Mouse (Mus musculus) CD8-positive naive resting alpha-beta T cell, adult 2 months (primary cell): ENCODE data around the gene Ptgs2.

Source experiments
- DNase-seq, 2 experiments: peaks; one replicate each; pipeline ENCODE4 v3.0.0; 2022; ENCODE audit warnings: low read depth in 2 of 2, low spot score in 2 of 2

Ptgs2 gene

DNA sequence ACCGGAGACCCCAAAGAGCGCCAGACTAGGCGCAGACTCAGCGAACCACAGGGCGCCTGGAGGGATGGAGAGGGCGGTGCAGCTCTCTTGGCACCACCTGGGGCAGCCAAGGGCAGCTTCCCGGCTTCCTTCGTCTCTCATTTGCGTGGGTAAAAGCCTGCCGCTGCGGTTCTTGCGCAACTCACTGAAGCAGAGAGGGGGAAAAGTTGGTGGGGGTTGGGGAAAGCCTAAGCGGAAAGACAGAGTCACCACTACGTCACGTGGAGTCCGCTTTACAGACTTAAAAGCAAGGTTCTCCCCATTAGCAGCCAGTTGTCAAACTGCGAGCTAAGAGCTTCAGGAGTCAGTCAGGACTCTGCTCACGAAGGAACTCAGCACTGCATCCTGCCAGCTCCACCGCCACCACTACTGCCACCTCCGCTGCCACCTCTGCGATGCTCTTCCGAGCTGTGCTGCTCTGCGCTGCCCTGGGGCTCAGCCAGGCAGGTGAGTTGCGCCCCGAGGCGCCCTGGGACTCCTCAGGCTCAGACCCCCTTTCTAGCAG lies at the start of gene Ptgs2:
Ptgs2 (plus strand) TSS at position 242 of the 544 bp plus-strand sequence.
- no peak for DNase-seq

DNA sequence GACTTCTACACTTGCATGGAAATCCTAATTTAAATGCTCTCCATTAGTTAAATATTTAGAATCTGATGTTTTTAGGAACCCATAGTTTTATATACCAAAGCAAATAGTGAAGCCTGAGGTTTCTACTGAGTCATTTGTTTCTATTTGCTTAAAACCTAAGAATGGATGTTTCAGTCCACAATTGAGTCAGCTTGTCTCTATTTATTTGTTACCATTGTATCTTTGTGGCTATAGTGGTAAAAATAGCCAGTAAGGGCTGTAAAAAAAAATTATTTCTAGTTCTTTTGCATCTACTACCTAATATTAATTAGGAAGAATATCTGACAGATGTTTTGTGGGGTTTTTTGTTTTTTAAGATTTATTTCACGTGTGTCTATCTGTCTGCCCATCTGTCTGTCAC lies 49.6 kb upstream of the Ptgs2 start:
- DNase-seq, result no peak

DNA sequence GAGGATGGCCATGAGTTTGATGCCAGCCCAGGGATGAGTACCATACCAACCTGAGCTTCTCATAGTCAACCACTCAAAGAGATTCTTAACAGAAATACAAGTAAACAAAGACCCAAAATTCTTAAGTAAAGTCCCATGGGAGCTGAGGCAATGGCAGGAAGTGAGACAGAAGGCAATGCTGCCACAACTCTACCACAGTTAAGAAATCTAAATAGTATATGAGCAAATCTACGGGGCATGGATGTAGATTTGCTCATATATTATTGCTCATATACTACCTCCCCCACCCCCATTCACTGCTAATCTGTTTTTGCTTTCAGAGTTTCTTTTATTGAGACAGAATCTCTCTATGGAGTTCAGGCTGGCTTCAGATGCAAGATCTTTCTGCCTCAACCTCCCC lies 34.1 kb upstream of the Ptgs2 start:
- no peak for DNase-seq

DNA sequence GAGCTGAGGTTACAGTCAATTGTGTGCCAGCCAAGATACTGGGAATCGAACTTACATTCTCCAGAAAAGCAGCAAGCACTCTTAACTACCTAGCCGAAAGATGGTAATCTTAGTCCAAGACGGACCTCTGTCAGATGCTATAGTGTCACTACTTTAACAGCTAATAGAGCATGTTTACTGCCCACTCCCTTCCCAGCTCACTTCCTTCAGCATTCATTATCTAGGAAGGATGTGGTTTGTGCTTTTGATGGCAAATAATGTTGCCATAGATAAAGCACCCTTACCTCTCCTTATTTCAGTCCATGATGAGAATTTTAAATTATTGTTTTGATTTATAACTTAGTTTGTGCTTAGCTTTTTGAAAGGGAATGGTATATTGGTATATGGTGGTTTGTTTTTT lies 27.0 kb upstream of the Ptgs2 start:
- DNase-seq, result no peak

DNA sequence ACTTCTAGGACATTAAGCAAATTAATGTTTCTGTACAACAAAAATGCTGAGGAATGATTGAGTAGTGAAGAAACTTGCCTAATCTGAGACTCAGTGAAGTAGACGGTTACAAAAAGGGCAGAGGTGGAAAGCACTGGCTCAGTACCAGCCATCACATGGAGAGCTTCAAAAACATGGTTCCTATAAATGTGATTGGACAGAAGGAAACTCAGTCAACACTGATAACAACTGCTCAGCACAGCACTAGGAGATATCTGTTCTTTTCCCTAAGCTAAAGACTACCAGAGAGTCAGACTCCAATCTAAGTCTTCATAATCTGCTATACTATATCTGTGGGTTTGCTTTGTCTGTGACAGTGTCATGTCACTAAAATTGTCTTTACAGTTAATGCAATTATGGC lies 25.2 kb upstream of the Ptgs2 start:
- no peak for DNase-seq

DNA sequence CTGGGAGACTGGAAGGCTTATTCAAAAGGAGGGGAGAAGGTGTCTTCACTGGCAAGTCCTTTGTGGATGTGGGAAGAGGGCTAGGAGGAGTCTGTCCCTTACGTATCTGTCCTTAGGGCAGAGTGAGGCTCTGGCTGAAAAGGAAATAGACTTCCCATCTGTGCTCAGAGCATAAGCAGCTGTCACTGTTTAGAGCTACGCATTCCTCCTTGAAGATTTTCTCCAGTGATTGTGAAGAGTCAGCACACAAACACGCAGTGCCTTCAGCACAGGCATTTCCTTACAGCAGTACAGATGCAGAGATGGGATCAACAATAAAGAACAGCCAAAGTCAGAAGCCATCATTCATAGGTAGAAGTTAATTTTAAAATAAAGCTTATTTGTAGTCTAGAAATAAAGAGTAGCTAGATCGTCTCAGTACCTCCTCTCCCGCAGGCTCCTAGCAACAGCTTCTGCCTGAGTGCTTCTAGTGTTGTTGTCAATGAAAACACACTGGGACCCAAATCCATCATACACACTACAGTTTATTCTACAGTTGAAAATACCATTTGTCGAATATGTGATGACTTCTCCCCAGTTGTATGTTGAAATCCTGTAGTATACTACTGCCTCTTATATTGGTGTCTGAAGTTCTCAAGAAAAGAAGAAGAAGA lies 10.7 kb upstream of the Ptgs2 start:
- DNase-seq, result no peak

DNA sequence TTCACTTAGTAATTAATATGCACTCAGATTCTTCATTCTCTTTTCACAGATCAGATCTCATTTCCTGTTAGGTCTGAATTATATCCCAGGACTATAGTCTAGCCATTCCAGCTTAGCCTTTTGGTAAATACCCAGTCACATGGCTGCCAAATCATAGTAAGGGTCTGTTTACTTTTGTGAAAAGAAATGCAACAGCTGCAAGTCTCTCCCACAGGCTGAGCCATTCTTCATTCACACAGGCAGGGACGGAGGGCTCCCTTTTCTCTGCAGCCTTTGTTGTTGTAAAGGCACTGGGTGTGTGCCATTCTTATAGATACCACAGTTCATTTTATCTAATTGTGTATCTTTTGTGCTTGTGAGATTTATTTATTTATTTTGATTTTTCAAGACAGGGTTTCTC lies 9.6 kb upstream of the Ptgs2 start:
- no peak for DNase-seq

DNA sequence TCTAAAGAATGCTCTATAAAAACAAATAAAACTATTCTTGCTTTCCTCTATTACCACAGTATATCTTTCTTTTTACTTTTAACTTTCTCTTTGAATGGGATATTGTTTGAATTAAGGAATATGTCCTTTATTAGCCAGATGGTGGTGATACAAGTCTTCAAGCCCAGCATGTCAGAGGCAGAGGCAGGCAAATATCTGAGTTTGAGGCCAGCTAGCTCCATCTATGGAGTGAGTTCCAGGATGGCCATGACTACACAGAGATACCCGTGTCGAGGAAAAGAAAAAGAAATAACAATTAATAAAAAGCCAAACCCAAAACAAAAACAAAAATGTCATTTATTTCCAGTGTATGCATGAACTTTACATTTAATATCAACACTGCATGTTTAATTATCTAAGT lies 2.8 kb upstream of the Ptgs2 start:
- no peak for DNase-seq

DNA sequence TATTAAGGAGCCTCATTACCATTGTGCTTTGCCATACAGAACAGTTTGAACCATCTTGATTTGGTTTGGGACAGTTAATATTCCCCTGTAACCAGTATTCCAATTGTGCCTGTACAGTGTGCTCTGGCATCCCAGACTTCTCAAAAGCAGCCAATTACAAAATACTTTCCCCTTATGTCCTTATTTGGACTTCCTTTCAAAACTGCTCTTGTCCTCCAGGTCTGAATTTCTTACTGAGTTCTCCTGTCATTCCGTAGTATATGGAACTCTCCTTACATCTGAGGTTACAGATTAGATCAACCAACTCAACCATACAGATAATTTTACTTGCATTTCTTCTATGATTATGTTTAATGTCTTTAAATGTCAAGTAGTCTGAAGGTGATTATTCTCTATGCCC lies 2.1 kb upstream of the Ptgs2 start:
- no peak for DNase-seq

DNA sequence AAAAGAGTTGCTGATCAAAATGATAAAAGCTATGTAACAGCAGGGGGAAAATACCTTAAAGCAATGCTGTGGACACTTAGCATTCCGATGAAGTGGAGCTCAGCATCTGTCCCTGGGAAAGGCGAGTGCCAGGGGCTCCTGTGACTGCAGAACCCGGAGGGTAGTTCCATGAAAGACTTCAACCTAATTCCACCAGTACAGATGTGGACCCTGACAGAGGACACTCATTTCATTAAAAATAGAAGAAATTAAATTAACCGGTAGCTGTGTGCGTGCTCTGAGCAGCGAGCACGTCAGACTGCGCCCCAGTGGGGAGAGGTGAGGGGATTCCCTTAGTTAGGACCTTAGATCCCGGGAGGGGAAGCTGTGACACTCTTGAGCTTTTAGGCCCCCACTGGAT lies 457 bp upstream of the Ptgs2 start:
- no peak for DNase-seq

DNA sequence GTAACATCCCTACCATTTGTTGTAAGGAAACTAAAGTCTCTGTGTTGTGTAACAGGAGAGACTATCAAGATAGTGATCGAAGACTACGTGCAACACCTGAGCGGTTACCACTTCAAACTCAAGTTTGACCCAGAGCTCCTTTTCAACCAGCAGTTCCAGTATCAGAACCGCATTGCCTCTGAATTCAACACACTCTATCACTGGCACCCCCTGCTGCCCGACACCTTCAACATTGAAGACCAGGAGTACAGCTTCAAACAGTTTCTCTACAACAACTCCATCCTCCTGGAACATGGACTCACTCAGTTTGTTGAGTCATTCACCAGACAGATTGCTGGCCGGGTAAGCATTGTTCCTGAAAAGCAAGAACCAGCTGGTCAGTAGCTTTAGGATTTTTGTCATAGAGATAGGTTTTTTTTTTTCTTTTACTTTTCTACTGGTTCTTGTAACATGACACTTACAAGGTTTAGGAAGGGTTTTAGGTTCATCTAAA lies 4.4 kb downstream of the Ptgs2 start:
- DNase-seq, result no peak

DNA sequence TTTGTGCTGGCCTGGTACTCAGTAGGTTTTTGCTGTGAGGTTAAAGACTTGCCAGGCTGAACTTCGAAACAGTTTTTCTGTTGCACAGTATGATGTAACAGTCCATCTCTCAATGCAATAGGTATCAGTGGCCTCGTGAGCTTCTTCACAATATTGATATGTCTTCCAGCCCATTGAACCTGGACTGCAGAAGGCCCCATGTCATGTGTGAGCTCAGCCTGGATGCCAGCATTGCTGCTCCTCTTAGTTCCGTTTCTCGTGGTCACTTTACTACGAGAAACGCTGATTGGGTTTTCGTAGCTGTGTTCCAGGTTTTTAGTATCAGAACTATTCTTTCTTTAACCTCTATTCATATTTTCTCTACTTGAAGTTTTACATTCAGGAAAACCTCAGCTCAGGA lies 6.9 kb downstream of the Ptgs2 start:
- DNase-seq, result no peak

DNA sequence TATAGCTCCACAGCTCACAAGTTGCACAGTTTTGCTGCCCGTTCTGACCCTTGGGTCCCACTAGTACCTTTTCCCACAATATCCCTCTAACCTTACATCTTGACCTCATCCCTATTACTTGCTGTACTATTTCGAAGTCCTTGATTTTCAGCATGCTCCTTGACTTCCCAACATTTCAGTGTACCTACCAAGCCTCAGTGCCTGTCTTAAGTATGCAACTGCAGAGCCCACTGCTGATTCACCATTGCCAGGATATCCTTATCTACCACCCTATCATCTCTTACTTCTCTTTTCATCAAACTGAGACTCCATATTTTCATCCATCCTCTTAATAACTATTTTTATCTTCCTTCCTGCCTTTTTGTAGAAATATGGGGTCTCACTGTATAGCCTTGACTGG lies 9.8 kb downstream of the Ptgs2 start:
- no peak for DNase-seq

DNA sequence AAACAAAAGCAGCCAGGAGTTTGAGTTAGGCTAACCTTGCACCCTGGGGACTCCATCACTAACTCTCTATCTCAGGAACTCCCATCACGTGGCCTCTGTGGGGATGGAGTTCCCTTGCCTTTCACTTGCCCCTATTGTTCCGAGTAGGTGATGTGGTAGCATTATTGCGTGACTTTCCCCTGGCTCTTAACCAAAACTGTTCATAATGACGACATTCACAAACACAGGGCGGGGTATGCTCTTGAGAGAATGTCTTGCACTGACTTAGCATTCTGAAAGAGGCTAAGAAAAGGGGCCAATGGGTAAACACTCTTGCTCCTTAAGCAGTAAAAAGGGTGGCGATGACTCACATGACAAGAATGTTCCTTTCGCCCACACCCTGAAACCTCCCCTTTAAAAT lies 15.5 kb downstream of the Ptgs2 start:
- DNase-seq, result no peak

DNA sequence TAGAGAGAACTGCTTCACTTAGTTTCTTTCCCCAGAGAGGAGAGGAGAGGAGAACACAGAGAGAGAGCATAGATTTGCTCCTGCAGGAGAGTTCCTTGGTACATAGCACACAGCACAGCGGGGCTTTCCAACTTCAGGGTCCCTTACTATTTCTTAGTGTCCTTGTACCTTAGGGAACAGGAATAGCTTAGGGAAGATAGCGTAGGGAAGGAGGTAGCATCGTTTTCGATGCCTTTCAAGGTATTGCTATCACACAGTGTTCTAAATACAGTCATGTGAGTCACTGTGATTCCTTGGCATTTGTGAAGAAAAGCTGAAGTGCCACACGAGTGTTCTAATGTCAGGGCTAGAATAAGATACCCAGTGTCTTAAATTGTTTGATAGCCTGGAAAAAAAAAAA lies 18.5 kb downstream of the Ptgs2 start:
- no peak for DNase-seq

DNA sequence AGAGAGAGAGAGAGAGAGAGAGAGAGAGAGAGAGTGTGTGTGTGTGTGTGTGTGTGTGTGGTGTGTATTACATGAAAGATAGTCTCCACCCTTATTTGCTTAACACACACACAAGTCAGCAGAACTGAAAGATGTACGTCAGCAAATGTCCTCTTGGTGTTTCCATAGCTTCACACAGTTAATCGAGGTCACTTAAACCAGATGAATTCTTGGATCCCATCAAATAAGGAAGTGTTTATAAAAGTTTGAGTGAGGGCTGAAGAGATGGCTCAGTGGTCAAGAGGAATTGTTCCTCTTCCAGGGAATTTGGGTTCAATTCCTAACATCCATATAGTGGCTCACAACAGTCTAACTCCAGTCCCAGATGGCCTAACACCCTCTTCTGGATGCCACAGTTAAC lies 25.7 kb downstream of the Ptgs2 start:
- no peak for DNase-seq

DNA sequence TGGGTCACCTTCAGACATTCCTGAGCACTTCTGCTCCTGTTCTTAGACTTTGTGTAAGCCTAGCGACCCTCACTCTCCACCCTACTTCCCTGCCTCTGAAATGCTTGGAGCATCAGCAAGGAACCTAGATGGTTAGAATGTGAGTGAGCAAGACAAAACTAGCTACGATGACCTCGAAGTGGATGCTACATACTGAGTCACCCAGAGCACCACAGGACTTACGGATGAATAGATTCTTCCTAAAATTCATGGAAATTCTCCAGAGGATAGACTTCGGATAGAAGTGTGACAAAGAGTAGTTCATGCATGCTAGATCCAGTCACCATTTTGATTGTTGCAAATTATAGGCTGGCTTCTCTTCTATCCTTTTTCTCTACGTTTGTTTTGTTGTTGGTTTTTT lies 30.2 kb downstream of the Ptgs2 start:
- no peak for DNase-seq

DNA sequence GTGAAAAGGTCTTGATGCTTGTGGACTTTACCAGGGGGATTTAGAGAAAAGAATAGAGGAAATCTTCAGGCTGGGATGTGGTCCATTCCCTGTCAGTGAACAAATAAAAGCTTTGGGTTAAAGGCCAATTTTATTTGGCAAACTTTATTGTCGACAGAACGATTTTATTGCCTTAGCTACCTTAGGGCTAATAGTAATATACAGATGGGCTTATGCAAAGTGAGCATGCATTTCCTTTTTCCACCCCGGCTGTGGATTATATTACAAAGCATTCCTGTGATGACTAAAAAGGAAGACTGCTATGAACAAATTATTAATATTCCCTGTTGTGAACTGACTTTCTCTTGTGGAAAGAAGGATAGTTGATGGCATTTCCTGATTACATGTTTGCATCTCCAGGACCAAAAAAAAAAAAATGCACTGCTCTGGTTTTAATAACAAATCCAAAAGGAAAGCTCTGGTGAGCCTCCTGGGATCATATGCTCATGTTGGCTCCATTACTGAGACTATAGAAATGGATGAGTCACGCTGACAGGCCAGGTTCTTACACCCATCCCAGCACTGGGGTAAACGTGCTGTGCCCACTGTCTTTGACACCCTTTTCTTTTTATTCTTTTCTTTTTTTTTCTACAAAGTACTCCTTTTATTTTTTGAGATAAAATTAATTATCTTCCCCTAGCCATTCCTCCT lies 30.9 kb downstream of the Ptgs2 start:
- no peak for DNase-seq

DNA sequence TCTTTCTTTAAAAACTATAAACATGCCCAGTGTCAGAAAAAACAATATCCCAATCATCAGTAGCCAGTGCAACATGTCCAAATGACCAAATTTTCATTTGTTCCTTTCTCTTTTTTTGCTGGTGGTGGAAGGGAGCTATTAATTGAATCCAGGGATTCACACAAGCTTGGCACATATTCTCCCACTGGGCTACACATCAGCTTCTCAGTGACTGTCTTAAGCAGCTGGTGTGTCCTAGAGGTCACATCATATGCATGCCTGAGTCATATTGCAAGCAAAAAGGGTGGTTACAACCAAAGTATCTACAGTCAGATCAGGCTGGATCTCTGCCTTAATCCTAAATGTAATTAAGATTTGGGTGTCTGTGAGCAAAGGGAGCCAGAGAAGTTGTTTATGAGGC lies 35.5 kb downstream of the Ptgs2 start:
- DNase-seq, result no peak

DNA sequence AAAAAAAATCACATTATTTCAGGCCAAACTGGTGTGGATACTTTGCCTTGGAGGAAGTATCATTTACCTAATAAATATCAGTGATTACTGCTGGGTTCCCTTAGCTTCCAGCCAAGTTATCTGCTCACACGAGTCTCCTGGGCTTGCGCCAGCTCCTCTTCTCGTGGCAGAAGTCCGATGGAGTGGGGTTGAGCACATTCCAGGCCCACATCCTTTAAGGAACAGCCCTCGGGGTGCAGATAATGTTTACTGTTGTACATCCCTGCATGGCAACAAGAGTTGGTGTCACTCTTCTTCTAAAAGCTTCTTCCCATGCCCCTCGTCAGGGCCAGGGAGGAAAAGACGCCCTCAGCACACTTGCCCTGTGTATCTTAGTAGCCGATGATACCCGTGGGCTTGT lies 39.9 kb downstream of the Ptgs2 start:
- DNase-seq, result no peak

DNA sequence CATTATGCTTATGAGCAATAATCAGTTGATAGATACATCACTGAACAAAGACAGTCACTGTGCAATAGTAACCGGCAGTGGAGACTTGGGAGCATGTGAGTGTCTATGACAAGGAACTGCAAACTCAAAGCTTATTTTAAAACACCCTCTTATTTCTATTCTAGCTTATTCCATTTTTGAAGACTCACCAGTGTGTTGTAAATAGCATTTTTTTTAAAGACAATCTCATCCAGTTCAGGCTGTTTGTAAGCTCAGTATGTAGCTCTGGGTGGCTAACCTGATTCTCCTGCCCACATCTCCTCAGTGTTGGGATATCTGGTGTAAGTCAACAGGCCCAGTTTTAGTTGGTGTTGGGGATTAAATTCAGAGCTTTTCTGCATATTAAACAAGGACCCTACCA lies 42.1 kb downstream of the Ptgs2 start:
- no peak for DNase-seq

DNA sequence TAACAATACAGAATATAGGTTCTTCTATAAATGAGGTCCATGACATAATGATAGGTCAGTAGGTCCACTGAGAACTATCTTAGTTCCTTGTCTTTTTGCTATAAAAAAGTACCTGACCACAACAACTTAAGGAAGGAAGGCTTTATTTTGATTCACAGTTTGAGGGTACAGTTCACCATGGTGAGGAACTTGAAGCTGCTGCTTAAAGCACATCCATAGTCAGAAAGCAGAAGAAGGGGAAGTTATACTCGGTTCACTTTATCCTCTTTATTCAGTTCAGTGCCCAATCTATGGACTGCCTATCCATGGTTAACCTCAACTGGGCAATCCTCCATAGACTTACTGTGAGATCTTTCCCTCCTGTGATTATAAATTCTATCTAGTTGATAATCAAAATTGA lies 43.7 kb downstream of the Ptgs2 start:
- DNase-seq, result no peak

DNA sequence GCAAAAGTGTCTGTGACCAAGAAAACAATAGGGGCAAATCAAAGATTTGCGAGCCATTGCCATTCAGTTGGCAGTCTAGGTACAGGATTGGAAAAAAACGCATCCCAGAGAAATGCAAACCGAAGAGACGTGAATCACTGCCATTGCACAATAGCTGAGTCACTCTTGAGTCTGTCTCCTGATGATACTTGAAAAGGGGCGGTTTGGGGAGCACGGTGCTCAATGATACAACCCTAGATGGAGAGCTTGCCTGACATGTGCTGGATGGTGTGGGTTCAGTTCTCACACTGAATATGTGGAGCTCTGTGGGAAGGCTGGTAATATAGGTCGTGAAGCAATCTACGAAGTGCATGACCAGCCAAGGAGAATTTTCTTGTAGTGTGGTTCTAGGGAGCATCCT lies 45.2 kb downstream of the Ptgs2 start:
- DNase-seq, result no peak
